Mouse (Mus musculus) retina, adult 2 months (tissue): Measurements from ENCODE around the gene Slc26a6.

Experiments used
- DNase-seq: peaks from one replicate; pipeline ENCODE4 v3.0.0-alpha.2; 2012; ENCODE audit warnings: low read depth, low spot score

The Slc26a6 gene

GRCm38 (mm10) chr9:108955241-108955640, 102.2 kb downstream of the Slc26a6 start:
- no peak for DNase-seq

GRCm38 (mm10) chr9:108955846-108956245, 102.8 kb downstream of the Slc26a6 start:
- no peak for DNase-seq
